Mouse (Mus musculus): ENCODE results near the gene Smim20. TPM values are rescaled to one million over a fixed set of nuclear protein-coding genes. Genes with fewer than 3 reads are reported as not detected.

Gene Smim20
- total and polyA plus RNA-seq, 2 experiments from 2014 or later, result 35.7 to 76.0 TPM

DNA sequence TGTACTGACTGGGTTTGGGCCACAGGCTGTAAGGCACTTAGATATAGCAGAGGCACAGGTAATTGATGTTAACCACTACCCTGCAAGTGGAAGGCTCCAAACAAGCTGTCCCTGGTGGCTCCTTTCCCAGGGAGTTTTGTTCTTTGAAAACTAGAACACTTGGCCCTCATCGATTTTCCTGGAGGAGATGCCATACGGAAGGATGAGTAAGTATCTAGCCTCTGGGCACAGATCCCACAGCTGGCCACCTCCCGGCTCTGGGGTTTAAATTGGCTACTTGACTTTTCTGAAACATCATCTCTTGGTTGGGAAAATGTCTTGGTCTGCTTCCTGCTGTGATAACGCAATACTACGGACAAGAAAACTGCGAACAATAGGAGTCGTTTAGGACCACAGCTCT, 28.1 kb upstream of the Smim20 start:
- no peak for TF ChIP-seq CTCF (IDR thresholded peaks at IDR 0.05)
- Histone ChIP-seq H3K27me3 (ENCODE audit: insufficient read depth, low read length) (no peaks in the 10 kb centered on the region), H3K4me2 (ENCODE audit: low read depth, low read length, poor library complexity, severe bottlenecking) (no peak overlapping the region), H3K4me1 (ENCODE audit: insufficient read depth, low read length) (no peaks in the 10 kb centered on the region), H3K9me3 (ENCODE audit: low read length) (no peaks in the 10 kb centered on the region), H3K27ac (ENCODE audit: low read depth, low read length) (no peak overlapping the region), H3K36me3 (ENCODE audit: insufficient read depth, low read length) (no peaks in the 10 kb centered on the region), H3K4me3 (ENCODE audit: low read depth, low read length) (no peak overlapping the region), H3K9ac (replicated peaks; ENCODE audit: low read length, poor library complexity, severe bottlenecking) (no peak overlapping the region)
- 78% methylated on average over 7 of the region's 7 CpGs for WGBS
- no peak for ATAC-seq (ENCODE audit: low FRiP score)
- DNase-seq (ENCODE audit: low spot score), result no peak

DNA sequence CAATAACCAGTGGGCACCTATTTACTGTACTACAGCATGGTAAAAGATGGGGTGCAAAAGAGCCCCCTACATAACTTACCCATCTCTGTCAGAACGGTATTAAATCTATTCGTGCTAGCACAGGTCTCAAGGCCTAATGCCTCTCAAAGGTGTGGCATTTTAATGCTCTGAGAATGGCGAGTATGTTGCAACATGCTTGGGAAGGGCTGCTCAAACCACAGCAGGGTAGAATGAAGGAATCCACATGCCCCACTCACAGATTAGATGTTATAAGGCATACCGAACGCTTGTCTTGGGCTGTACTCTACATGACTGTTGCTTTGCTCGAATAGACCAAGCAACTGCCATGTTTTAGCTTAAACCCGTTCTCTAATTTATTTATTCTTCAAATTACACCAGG, 27.7 kb upstream of the Smim20 start:
- Histone ChIP-seq H3K4me1 (ENCODE audit: insufficient read depth, low read length) (no peaks in the 10 kb centered on the region), H3K4me3 (ENCODE audit: low read depth, low read length) (no peak overlapping the region), H3K27me3 (ENCODE audit: insufficient read depth, low read length) (no peaks in the 10 kb centered on the region), H3K4me2 (ENCODE audit: low read depth, low read length, poor library complexity, severe bottlenecking) (no peak overlapping the region), H3K27ac (ENCODE audit: low read depth, low read length) (no peak overlapping the region), H3K9ac (replicated peaks; ENCODE audit: low read length, poor library complexity, severe bottlenecking) (no peak overlapping the region), H3K9me3 (ENCODE audit: low read length) (no peaks in the 10 kb centered on the region), H3K36me3 (ENCODE audit: insufficient read depth, low read length) (no peaks in the 10 kb centered on the region)
- no peak for TF ChIP-seq CTCF (IDR thresholded peaks at IDR 0.05)
- DNase-seq (ENCODE audit: low spot score) (no peak), ATAC-seq (ENCODE audit: low FRiP score) (no peak)
- WGBS, result 93% methylated on average over 7 of the region's 7 CpGs

DNA sequence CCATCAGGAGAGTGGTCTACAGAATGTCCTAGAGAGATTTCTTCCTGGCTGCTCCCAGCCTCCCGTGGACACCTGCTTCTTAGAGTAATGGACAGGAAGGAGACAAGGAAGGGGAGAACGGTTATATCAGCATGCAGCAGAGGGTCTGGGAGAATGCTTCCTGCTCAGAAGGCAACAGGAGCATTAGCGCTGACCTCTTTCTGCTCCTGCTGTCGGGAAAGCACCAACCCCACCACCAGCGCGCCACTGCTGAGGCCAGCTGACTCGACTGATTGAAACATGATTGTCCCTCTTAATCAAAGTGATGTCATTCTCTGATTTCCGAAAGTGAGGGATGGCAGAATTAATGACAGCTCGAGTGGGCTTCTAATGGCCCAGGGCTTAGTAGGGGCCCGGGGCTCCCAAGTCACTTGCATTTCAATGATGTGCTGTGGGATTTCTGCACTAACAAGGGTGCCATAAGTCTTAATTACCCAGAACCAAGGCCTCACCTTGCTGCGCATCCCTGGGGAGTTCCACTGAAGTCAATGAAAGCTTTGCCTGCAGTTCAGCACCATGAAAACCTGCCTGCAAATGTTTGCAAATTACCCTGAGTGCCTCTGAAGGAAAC, 26.9 kb upstream of the Smim20 start:
- H3K27ac ChIP-seq (ENCODE audit: low read depth, low read length), result no peak overlapping the region
- ATAC-seq (ENCODE audit: low FRiP score) (no peak), DNase-seq (ENCODE audit: low spot score) (no peak)
- no peak overlapping the region for H3K9ac ChIP-seq (replicated peaks; ENCODE audit: low read length, poor library complexity, severe bottlenecking)
- H3K4me2 ChIP-seq (ENCODE audit: low read depth, low read length, poor library complexity, severe bottlenecking), result no peak overlapping the region
- no peaks in the 10 kb centered on the region for H3K27me3 ChIP-seq (ENCODE audit: insufficient read depth, low read length)
- no peaks in the 10 kb centered on the region for H3K36me3 ChIP-seq (ENCODE audit: insufficient read depth, low read length)
- WGBS, result 43% methylated on average over 11 of the region's 11 CpGs
- H3K4me3 ChIP-seq (ENCODE audit: low read depth, low read length), result no peak overlapping the region
- no peaks in the 10 kb centered on the region for H3K4me1 ChIP-seq (ENCODE audit: insufficient read depth, low read length)
- no peaks in the 10 kb centered on the region for H3K9me3 ChIP-seq (ENCODE audit: low read length)
- no peak for TF ChIP-seq CTCF (IDR thresholded peaks at IDR 0.05)

DNA sequence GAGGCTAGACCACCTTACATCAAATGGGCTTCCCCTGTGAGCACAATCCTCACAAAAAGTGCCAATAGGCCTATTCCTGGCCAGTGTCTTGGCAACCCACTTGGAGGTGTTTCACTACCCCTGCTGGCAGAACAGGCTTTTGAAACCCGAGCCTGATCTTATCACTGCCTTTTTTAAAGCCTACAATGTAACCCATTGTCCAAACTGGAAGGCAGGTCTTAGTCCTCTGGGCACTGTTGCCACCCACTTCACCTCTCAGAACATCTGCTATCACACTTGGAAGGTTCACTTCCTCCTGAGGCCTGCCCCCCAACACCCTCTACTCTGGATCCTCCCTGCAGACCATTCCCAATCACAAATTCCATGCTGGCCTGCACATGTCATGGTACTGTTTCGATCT, 25.8 kb upstream of the Smim20 start:
- Histone ChIP-seq H3K27me3 (ENCODE audit: insufficient read depth, low read length) (no peaks in the 10 kb centered on the region), H3K4me2 (ENCODE audit: low read depth, low read length, poor library complexity, severe bottlenecking) (no peak overlapping the region), H3K36me3 (ENCODE audit: insufficient read depth, low read length) (no peaks in the 10 kb centered on the region), H3K9me3 (ENCODE audit: low read length) (no peaks in the 10 kb centered on the region), H3K27ac (ENCODE audit: low read depth, low read length) (no peak overlapping the region), H3K4me3 (ENCODE audit: low read depth, low read length) (no peak overlapping the region), H3K4me1 (ENCODE audit: insufficient read depth, low read length) (no peaks in the 10 kb centered on the region), H3K9ac (replicated peaks; ENCODE audit: low read length, poor library complexity, severe bottlenecking) (no peak overlapping the region)
- no peak for TF ChIP-seq CTCF (IDR thresholded peaks at IDR 0.05)
- ATAC-seq (ENCODE audit: low FRiP score) (no peak), DNase-seq (ENCODE audit: low spot score) (no peak)
- WGBS, result 55% methylated on average over 2 of the region's 2 CpGs

DNA sequence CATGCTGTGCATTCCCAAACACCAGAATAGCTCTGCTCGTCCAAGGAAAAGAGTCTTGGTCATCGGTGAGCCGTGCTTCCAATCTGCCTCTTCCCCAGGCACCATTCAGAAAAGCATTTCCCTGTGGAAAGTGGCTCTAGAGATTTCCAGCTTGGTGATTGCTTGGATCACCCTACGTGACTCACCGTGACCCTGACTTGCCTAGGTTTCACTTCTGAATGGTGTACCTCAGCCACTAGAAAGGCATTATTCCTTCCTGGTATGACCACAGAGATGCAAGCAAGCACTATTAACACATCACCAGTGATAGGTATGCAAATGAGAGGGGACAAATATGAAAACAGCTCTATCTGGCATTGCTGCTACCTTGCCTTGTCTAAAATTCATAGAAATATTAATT, 24.9 kb upstream of the Smim20 start:
- Histone ChIP-seq H3K9ac (replicated peaks; ENCODE audit: low read length, poor library complexity, severe bottlenecking) (no peak overlapping the region), H3K27ac (ENCODE audit: low read depth, low read length) (no peak overlapping the region), H3K4me2 (ENCODE audit: low read depth, low read length, poor library complexity, severe bottlenecking) (no peak overlapping the region), H3K4me3 (ENCODE audit: low read depth, low read length) (no peak overlapping the region), H3K4me1 (ENCODE audit: insufficient read depth, low read length) (no peaks in the 10 kb centered on the region), H3K36me3 (ENCODE audit: insufficient read depth, low read length) (no peaks in the 10 kb centered on the region), H3K27me3 (ENCODE audit: insufficient read depth, low read length) (no peaks in the 10 kb centered on the region), H3K9me3 (ENCODE audit: low read length) (no peaks in the 10 kb centered on the region)
- WGBS, result 76% methylated on average over 5 of the region's 5 CpGs
- no peak for TF ChIP-seq CTCF (IDR thresholded peaks at IDR 0.05)
- DNase-seq (ENCODE audit: low spot score) (no peak), ATAC-seq (ENCODE audit: low FRiP score) (no peak)

DNA sequence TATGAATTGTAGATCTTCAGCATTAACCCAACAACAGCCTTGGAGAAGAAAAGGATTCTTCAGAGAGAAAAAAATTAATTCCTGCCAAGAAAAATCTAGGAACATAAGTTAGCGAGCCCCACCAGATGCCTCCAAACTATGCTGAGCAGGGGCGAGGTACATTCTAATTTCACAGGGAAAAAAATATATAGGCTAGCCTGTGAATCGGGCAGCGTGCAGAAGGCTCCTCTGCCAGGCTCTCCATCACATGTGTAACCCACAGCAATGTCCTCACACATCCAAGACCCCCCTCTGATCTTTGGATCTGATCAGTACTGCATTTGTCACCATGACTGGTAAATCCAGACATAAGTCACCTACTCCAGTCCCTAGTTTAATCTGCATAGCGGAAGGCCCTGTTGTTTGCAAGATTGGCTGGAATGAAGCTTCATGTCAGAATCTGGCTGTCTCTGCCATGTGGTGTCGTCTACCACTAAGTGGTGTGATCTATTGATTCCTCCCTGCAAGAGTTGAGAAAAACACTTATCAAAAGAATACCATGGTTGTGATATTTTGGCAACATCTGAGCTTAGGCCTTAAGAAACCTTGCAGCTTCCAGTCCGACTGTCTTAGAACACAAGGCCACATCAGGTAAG, 23.9 kb upstream of the Smim20 start:
- Histone ChIP-seq H3K9me3 (ENCODE audit: low read length) (no peaks in the 10 kb centered on the region), H3K36me3 (ENCODE audit: insufficient read depth, low read length) (no peaks in the 10 kb centered on the region), H3K9ac (replicated peaks; ENCODE audit: low read length, poor library complexity, severe bottlenecking) (no peak overlapping the region), H3K27ac (ENCODE audit: low read depth, low read length) (no peak overlapping the region), H3K4me1 (ENCODE audit: insufficient read depth, low read length) (no peaks in the 10 kb centered on the region), H3K4me2 (ENCODE audit: low read depth, low read length, poor library complexity, severe bottlenecking) (no peak overlapping the region), H3K4me3 (ENCODE audit: low read depth, low read length) (no peak overlapping the region), H3K27me3 (ENCODE audit: insufficient read depth, low read length) (no peaks in the 10 kb centered on the region)
- TF ChIP-seq CTCF (IDR thresholded peaks at IDR 0.05), result no peak
- WGBS, result 88% methylated on average over 7 of the region's 7 CpGs
- ATAC-seq (ENCODE audit: low FRiP score), result no peak
- DNase-seq (ENCODE audit: low spot score), result no peak

Measured in midbrain, postnatal 0 days (tissue).